Mouse (Mus musculus) adrenal gland, postnatal 10 days (tissue): Measurements from ENCODE around the gene Arhgap33. TPM values are rescaled to one million over a fixed set of nuclear protein-coding genes. Genes with fewer than 3 reads are reported as not detected.
"Not testable (repeated sequence)": the region's sequence is repeated elsewhere in the genome, so short reads cannot be mapped to it uniquely, and the experiment has no call there.

Experiments
- DNase-seq: peaks from one replicate; pipeline ENCODE4 v3.0.0; 2021; ENCODE audit warnings: mixed read lengths
- microRNA-seq: library from miRNA; unstranded; fragments of <30 nt; microRNA quantifications from one replicate; pipeline ENCODE4 v1.2.0, GENCODE M21; 2021
- total RNA-seq, 2 experiments: library from RNA; stranded (reverse); gene quantifications; 2 replicates each; pipeline ENCODE4 v1.2.3; 2021

Arhgap33 gene
- total RNA-seq, 2 experiments from 2014 or later = 5.0 to 11.7 TPM

DNA sequence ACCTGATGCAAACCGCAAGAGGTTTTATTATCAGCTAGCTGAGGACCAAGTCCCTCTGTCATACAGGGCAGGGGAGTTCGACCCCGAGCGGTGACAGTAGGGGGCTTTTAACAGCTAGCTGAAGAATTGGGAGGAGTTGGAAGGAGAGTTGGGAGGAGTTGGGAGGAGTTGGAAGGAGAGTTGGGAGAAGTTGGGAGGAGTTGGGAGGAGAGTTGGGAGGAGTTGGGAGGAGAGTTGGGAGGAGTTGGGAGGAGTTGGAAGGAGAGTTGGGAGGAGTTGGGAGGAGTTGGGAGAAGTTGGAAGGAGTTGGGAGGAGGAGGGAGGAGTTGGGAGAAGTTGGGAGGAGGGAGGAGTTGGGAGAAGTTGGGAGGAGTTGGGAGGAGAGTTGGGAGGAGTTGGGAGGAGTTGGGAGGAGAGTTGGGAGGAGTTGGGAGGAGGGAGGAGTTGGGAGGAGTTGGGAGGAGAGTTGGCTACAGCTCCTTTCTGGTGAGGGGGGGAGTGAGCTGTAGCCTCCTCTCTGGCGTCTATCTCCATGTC is 39.3 kb downstream of the Arhgap33 start:
- not testable (repeated sequence) for DNase-seq

DNA sequence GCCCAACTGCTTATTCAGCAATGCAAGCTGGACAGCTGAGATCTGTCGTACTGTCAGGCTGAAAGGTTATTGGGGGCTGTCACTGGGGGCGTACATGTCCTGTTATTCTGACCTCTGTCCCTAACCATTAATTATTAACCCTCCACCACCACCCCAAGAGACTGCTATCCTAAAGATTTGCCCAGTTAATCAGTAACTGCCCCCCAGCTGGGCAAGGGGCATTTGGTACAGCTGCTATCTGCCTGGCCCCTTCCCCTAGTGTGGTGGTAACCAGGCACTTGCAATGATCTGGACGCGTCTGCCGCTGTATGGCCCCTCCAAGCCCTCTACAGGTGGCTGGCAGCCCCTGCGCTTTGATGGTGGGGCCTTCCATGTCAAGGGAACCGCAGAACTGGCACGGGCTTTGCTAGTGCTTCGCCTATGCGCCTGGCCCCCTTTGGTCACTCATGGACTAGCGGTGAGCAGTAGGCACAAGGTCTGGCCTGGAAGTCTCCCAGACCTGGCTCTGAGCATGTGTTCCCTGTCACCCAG is 41.4 kb downstream of the Arhgap33 start, which contains the start of gene Prodh2:
Gene Prodh2 (plus strand): TSS at position 222 of the 531 bp plus-strand sequence.
- DNase-seq = peak; percentile 18

DNA sequence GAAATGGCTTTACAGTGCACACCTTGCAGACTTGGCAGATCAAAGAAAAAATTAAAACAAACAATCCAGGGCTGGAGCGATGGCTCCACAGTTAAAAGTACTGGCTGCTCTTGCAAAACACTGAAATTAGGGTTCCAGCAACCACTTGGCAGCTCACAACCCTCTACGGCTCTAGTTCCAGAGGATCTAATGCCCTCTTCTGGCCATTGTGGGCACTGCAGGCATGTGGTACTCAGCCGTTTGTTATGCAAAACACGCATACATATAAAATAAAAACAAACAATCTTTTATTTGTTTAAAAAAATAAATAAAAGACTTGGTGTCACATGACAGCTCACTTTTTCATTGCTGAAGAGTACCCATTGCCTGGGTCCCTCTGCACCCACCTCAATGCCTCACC is 42.1 kb downstream of the Arhgap33 start:
- peak; percentile 89 for DNase-seq

DNA sequence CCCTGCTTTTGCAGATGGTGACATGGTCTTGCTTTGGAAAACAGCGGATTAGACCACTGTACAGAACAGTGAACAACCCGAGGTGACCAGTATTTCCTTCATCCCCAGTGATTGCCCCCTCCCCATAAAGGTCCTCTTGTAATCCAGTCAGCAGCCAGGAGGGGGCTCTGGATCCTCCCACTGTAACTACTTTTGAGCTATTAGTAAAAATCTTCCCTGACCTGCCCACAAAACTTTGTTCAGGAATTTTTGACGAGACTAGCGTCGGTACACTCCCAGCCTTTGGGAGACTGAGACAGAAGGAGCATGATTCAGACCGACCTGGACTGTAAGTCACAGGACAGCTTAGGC is 43.9 kb downstream of the Arhgap33 start:
- no peak for DNase-seq

DNA sequence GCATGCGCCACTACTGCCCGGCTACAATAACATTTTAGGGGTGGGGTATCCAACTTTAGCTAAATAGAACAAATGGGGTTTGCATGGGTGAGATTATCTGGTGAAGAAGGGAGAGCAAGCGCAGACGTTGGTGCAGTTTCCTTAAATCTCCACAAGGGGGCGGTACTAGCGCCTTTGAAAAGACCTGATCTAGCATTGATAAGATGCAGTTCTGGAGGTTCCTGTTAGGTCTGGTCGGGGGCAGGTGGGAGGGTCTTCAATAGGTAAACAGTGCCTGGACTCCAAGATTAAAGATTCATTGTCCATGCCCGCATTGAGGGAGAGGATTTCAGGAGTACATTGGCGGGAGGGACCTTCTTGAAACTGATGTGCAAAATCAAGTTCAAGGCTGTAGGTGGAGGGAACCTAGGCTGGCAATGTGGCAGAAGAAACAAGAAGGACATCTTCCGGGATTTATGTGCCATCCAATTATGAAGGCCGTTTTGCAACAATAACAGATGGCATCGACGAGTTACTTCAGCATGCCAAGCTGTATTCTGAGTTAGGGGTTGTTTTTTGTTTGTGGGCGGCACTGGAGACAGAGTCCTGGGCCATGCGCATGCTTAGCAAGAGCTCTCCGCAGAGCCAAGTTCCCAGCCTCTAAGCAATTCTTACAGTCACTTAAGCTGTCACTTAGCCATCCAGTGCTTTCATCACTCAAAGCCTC is 44.5 kb downstream of the Arhgap33 start:
- DNase-seq = peak; percentile 59

DNA sequence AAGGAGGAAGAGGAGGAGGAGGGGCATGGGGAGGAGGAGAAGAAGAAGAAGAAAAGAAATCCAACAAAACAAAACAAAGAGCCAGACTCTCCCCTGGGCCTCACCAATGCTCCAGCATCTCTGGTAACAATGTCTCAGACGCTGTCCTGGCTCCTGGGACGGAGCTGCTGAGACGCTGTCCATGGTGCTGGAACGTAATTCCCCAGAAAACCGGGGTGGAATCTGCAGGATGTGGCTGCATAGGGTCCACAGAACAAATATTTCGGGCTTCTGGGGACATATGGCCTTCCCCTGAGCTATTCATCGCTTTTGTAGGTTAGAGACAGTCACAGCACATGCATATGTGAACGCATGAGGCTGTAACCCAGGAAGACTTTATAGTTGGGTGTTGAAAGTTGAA is 50.6 kb downstream of the Arhgap33 start:
- peak; percentile 57 for DNase-seq

DNA sequence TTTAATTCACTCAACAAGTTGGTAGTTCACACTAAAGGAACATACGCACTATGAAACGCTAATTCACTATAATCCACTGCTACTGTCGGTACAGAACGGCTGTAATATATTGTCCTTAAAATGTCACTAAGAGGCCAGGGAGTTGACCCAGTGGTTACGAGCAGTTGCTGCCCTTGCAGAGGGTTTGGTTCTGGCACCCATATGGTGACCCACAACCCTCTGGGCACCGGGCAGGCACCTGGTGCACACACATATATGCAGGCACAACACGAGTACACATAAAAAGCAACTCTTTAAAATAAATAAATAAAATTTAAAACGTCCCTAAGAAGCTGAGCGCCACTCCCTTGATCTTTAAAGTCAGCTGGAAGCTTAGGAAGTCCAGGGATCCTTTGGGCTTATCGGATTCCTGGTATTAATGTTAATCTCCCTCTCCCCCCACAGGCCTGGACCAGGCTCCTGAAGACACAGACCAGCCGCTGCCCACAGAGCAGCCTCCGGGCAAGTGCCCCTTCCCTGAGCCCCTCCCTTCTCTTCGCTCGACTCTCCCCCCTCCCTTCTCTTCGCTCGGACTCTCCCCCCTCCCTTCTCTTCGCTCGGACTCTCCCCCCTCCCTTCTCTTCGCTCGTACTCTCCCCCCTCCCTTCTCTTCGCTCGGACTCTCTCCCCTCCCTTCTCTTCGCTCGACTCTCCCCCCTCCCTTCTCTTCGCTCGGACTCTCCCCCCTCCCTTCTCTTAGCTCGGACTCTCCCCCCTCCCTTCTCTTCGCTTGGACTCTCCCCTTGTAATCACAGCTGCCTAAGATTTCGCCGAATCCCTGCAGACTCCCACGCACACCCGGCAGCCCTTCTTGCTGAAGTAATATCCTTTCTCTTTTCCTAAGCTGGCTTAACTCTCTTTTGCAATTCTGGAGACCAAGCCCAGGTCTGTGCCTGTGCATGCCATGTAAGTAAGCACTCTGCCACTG is 57.2 kb downstream of the Arhgap33 start:
- no peak for DNase-seq

DNA sequence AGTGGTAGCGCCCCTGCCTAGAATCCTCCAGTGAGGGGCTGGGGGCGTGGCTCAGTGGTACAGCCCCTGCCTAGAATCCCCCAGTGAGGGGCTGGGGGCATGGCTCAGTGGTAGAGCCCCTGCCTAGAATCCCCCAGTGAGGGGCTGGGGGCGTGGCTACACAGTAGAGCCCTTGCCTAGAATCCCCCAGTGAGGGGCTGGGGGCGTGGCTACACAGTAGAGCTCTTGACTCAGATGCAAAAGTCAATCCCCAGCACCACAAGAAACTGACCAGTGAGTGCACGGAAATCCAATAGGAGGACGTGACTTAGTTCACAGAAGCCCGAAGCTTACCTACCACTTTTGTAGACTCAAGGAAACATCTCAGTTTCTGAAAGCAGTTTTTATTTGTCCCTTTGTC is 58.7 kb downstream of the Arhgap33 start:
- not testable (repeated sequence) for DNase-seq

DNA sequence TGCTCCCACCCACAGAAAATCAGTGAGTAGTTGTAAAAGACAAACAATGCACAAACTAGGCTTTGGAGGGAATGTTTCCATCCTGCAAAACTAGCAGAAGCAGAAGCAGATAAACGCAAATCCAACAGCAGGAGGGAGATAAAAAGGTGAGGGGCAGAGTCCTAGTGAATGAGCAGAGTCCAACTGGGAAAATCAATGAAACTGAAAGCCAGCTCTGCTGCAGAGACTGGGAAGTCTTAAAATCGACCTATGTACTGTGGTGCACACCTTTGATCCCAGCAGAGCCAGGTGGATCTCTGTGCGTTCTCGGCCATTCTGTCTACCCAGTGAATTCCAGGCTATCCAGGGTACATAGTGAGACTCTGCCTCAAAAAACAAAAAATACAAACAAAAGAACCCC is 59.9 kb downstream of the Arhgap33 start:
- DNase-seq = no peak

DNA sequence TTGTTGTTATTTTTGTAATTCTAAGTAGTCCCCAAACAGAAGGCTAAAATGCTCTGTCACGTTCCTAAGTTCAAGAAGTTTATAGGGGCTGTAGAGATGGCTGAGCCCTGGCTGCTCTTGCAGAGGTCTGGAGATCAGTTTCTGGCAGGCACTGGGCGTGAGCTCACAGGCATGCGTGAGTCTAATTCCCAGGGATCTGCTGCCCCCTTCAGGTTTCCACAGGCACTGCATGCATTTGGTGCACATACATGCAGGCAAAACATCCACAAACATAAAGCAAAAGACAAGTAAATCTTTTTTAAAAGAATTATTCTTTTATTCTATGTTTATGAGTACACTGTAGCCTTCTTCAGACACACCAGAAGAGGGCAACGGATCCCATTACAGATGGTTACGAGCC is 62.4 kb downstream of the Arhgap33 start:
- DNase-seq = peak; percentile 65

Small RNAs within 50 kb of the gene (microRNA-seq; reads per million reads assigned to microRNA genes)
- not detected for gene Gm38670

Other genes starting within 250 kb of the Arhgap33 start
- gene Clip3, start 243.3 kb downstream of the Arhgap33 start, total RNA-seq = 10 to 100 TPM; 31.6 to 36.5 TPM
- 10 to 100 TPM; 46.8 to 49.0 TPM for gene Alkbh6, start 226.3 kb downstream of the Arhgap33 start, total RNA-seq
- 10 to 100 TPM; 17.6 to 22.3 TPM for gene Syne4, start 220.3 kb downstream of the Arhgap33 start, total RNA-seq
- gene E130208F15Rik, start 213.3 kb downstream of the Arhgap33 start, total RNA-seq = 1 to 10 TPM; 2.8 TPM
- gene Sdhaf1, start 211.2 kb downstream of the Arhgap33 start, total RNA-seq = 10 to 100 TPM; 17.9 to 19.7 TPM
- 10 to 100 TPM; 13.2 to 15.1 TPM for gene Lrfn3, start 172.3 kb downstream of the Arhgap33 start, total RNA-seq
- gene Tyrobp, start 121.3 kb downstream of the Arhgap33 start, total RNA-seq = 10 to 100 TPM; 25.8 to 29.1 TPM
- 1 to 10 TPM; 3.7 to 4.9 TPM for gene Hcst, start 115.2 kb downstream of the Arhgap33 start, total RNA-seq
- gene Nfkbid, start 113.3 kb downstream of the Arhgap33 start, total RNA-seq = 1 to 10 TPM; 2.3 to 2.4 TPM
- gene Aplp1, start 89.5 kb downstream of the Arhgap33 start, total RNA-seq = 10 to 100 TPM; 26.1 to 34.3 TPM
- gene Kirrel2, start 77.4 kb downstream of the Arhgap33 start, total RNA-seq = not detected
- gene Nphs1, start 76.7 kb downstream of the Arhgap33 start, total RNA-seq = not detected
- 10 to 100 TPM; 26.0 to 56.1 TPM for gene Prodh2, start 41.4 kb downstream of the Arhgap33 start, total RNA-seq
- 10 to 100 TPM; 25.5 to 68.9 TPM for gene Hspb6, start 17.1 kb upstream of the Arhgap33 start, total RNA-seq
- gene Proser3, start 17.2 kb upstream of the Arhgap33 start, total RNA-seq = 10 to 100 TPM in 1 of 2 experiments, 1 to 10 TPM in 1; 5.3 to 10.1 TPM
- 10 to 100 TPM; 34.4 to 40.5 TPM for gene Lin37, start 24.8 kb upstream of the Arhgap33 start, total RNA-seq
- 10 to 100 TPM; 61.4 to 71.1 TPM for gene U2af1l4, start 28.2 kb upstream of the Arhgap33 start, total RNA-seq
- gene Gm49396, start 28.3 kb upstream of the Arhgap33 start, total RNA-seq = 1 to 10 TPM; 2.4 to 7.1 TPM
- gene Psenen, start 28.6 kb upstream of the Arhgap33 start, total RNA-seq = 100 to 1,000 TPM; 119 to 128 TPM
- 1 to 10 TPM; 2.6 to 4.7 TPM for gene Igflr1, start 30.4 kb upstream of the Arhgap33 start, total RNA-seq
- gene Kmt2b, start 53.7 kb upstream of the Arhgap33 start, total RNA-seq = 10 to 100 TPM; 34.9 to 48.7 TPM
- gene Zbtb32, start 63.8 kb upstream of the Arhgap33 start, total RNA-seq = under 1 TPM; 0.18 to 0.27 TPM
- gene Upk1a, start 77.8 kb upstream of the Arhgap33 start, total RNA-seq = under 1 TPM; 0.33 to 0.48 TPM
- 1,000 to 10,000 TPM; 3,012 to 3,285 TPM for gene Cox6b1, start 91.1 kb upstream of the Arhgap33 start, total RNA-seq
- not detected for gene Etv2, start 100.8 kb upstream of the Arhgap33 start, total RNA-seq
- gene Rbm42, start 115.3 kb upstream of the Arhgap33 start, total RNA-seq = 10 to 100 TPM; 64.5 to 72.9 TPM
- 10 to 100 TPM; 10.5 to 12.4 TPM for gene Haus5, start 129.9 kb upstream of the Arhgap33 start, total RNA-seq
- not detected for gene Pmis2, start 136.5 kb upstream of the Arhgap33 start, total RNA-seq
- gene 2200002J24Rik, start 163.9 kb upstream of the Arhgap33 start, total RNA-seq = 1 to 10 TPM in 1 of 2 experiments, not detected in 1; 2.6 TPM
- 1 to 10 TPM; 2.3 to 3.1 TPM for gene Atp4a, start 177.1 kb upstream of the Arhgap33 start, total RNA-seq
- 100 to 1,000 TPM; 246 to 247 TPM for gene Tmem147, start 194.5 kb upstream of the Arhgap33 start, total RNA-seq
- not detected for gene Gapdhs, start 208.6 kb upstream of the Arhgap33 start, total RNA-seq
- 10 to 100 TPM; 25.4 to 34.6 TPM for gene Sbsn, start 216.4 kb upstream of the Arhgap33 start, total RNA-seq
- gene Dmkn, start 228.7 kb upstream of the Arhgap33 start, total RNA-seq = 1 to 10 TPM; 2.6 to 3.9 TPM